Mouse (Mus musculus): ENCODE measurements at regions not wholly inside any gene's neighbourhood (a gene's known extent, or its start where the extent isn't known, plus 50 kb on each side); places are given as distances from the start of the nearest gene placed in this dataset.

GRCm38 (mm10) chr1:63897556-63897955 is 128.5 kb upstream of the 4933402D24Rik start:
- Histone ChIP-seq H3K4me3 (ENCODE audit: control insufficient read depth in 1 of 2, insufficient read depth in 1 of 2, low read depth in 2 of 2, low read length in 2 of 2) (no peak overlapping the region), H3K27me3 (ENCODE audit: control insufficient read depth in 1 of 2, insufficient read depth in 2 of 2, low read length in 2 of 2) (no peaks in the 10 kb centered on the region), H3K9me3 (replicated peaks; ENCODE audit: insufficient read depth, low read length) (no peaks in the 10 kb centered on the region), H3K36me3 (ENCODE audit: control insufficient read depth in 1 of 2, insufficient read depth in 2 of 2, low read length in 2 of 2) (no peaks in the 10 kb centered on the region), H3K79me2 (ENCODE audit: control insufficient read depth, insufficient read depth, low read length, poor library complexity) (no peaks in the 10 kb centered on the region), H3K9ac (ENCODE audit: control insufficient read depth, low read depth, low read length, poor library complexity, severe bottlenecking) (no peak overlapping the region), H3K27ac (ENCODE audit: control insufficient read depth, low read depth, low read length) (no peak overlapping the region), H3K4me1 (ENCODE audit: control insufficient read depth in 1 of 2, insufficient read depth in 2 of 2, low read length in 2 of 2) (no peaks in the 10 kb centered on the region)
- TF ChIP-seq TAL1 (IDR thresholded peaks at IDR 0.05; ENCODE audit: low read length) (no peak), USF2 (IDR thresholded peaks at IDR 0.05; ENCODE audit: borderline replicate concordance in 1 of 2, insufficient read depth in 1 of 2, low read depth in 1 of 2, low read length in 2 of 2) (no peak), POLR2AphosphoS5 (IDR thresholded peaks at IDR 0.05; ENCODE audit: borderline replicate concordance, low read depth, low read length) (no peak), RCOR1 (IDR thresholded peaks at IDR 0.05; ENCODE audit: low read depth, low read length) (no peak), GATA1 (IDR thresholded peaks at IDR 0.05; ENCODE audit: low read depth, low read length) (no peak), UBTF (IDR thresholded peaks at IDR 0.05; ENCODE audit: borderline replicate concordance, insufficient read depth, low read depth, low read length) (no peak), HCFC1 (IDR thresholded peaks at IDR 0.05; ENCODE audit: low read depth, low read length) (no peak), MAZ (IDR thresholded peaks at IDR 0.05; ENCODE audit: low read depth, low read length) (no peak), CHD1 (IDR thresholded peaks at IDR 0.05; ENCODE audit: low read depth, low read length) (no peak), ZC3H11A (IDR thresholded peaks at IDR 0.05; ENCODE audit: low read depth, low read length) (no peak), ZMIZ1 (IDR thresholded peaks at IDR 0.05; ENCODE audit: low read depth, low read length) (no peak), E2F4 (IDR thresholded peaks at IDR 0.05; ENCODE audit: borderline replicate concordance, low read depth, low read length) (no peak), MAFK (IDR thresholded peaks at IDR 0.05; ENCODE audit: borderline replicate concordance, low read depth, low read length) (no peak), SIN3A (IDR thresholded peaks at IDR 0.05; ENCODE audit: low read length) (no peak), TCF12 (IDR thresholded peaks at IDR 0.05; ENCODE audit: low read depth, low read length) (no peak), ZKSCAN1 (IDR thresholded peaks at IDR 0.05; ENCODE audit: low read depth, low read length) (no peak), SMC3 (IDR thresholded peaks at IDR 0.05; ENCODE audit: low read depth, low read length) (no peak), MAX (IDR thresholded peaks at IDR 0.05; ENCODE audit: low read length) (no peak), ZNF384 (IDR thresholded peaks at IDR 0.05; ENCODE audit: low read depth, low read length) (no peak)
- DNase-seq (ENCODE audit: low read depth, low spot score), result no peak

DNA sequence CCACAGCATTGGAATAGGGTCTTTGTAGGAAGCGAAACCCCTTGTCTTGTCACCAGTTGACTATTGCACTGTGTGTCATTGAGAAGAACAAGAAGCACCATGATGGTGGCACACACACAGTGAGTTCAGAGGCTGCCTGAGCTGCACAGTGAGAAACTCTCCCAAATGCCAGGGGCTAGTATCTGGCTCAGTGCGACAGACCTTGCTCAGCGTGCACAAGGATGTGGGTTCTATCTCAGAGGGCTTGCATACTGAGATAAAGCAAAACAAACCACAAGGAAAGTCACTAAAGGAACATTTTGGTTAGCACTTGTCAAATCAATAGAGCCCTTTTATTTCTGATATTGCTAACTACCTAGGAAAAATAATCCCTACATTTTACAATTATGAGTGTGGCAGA is 110.5 kb upstream of the 4933402D24Rik start:
- Histone ChIP-seq H3K36me3 (ENCODE audit: control insufficient read depth in 1 of 2, insufficient read depth in 2 of 2, low read length in 2 of 2) (no peaks in the 10 kb centered on the region), H3K79me2 (ENCODE audit: control insufficient read depth, insufficient read depth, low read length, poor library complexity) (no peaks in the 10 kb centered on the region), H3K9me3 (replicated peaks; ENCODE audit: insufficient read depth, low read length) (no peaks in the 10 kb centered on the region), H3K27ac (ENCODE audit: control insufficient read depth, low read depth, low read length) (no peak overlapping the region), H3K9ac (ENCODE audit: control insufficient read depth, low read depth, low read length, poor library complexity, severe bottlenecking) (no peak overlapping the region), H3K4me3 (ENCODE audit: control insufficient read depth in 1 of 2, insufficient read depth in 1 of 2, low read depth in 2 of 2, low read length in 2 of 2) (no peak overlapping the region), H3K4me1 (ENCODE audit: control insufficient read depth in 1 of 2, insufficient read depth in 2 of 2, low read length in 2 of 2) (no peaks in the 10 kb centered on the region), H3K27me3 (ENCODE audit: control insufficient read depth in 1 of 2, insufficient read depth in 2 of 2, low read length in 2 of 2) (no peaks in the 10 kb centered on the region; a peak in 1 of 4 replicates)
- DNase-seq (ENCODE audit: low read depth, low spot score), result no peak
- TF ChIP-seq MYC (IDR thresholded peaks at IDR 0.05; ENCODE audit: low read depth, low read length) (no peak), CTCF (IDR thresholded peaks at IDR 0.05 in 2 of 3, conservative IDR thresholded peaks at IDR 0.05 in 1 of 3; ENCODE audit: control insufficient read depth in 1 of 3, insufficient read depth in 1 of 3, low read depth in 2 of 3, low read length in 3 of 3, poor library complexity in 1 of 3, severe bottlenecking in 1 of 3) (no peak), BHLHE40 (IDR thresholded peaks at IDR 0.05; ENCODE audit: borderline replicate concordance, low read depth, low read length) (no peak), USF2 (IDR thresholded peaks at IDR 0.05; ENCODE audit: borderline replicate concordance in 1 of 2, insufficient read depth in 1 of 2, low read depth in 1 of 2, low read length in 2 of 2) (no peak), POLR2AphosphoS2 (IDR thresholded peaks at IDR 0.05; ENCODE audit: low read length) (no peak), NELFE (IDR thresholded peaks at IDR 0.05; ENCODE audit: low read depth, low read length) (no peak), ZMIZ1 (IDR thresholded peaks at IDR 0.05; ENCODE audit: low read depth, low read length) (no peak), JUND (IDR thresholded peaks at IDR 0.05; ENCODE audit: low read depth, low read length) (no peak), EP300 (IDR thresholded peaks at IDR 0.05; ENCODE audit: low read depth in 1 of 2, low read length in 2 of 2) (no peak), SMC3 (IDR thresholded peaks at IDR 0.05; ENCODE audit: low read depth, low read length) (no peak), ZNF384 (IDR thresholded peaks at IDR 0.05; ENCODE audit: low read depth, low read length) (no peak), GABPA (IDR thresholded peaks at IDR 0.05; ENCODE audit: low read depth, low read length) (no peak), GATA1 (IDR thresholded peaks at IDR 0.05; ENCODE audit: low read depth, low read length) (no peak), TAL1 (IDR thresholded peaks at IDR 0.05; ENCODE audit: low read length) (no peak), RAD21 (IDR thresholded peaks at IDR 0.05; ENCODE audit: low read depth, low read length) (no peak), TCF12 (IDR thresholded peaks at IDR 0.05; ENCODE audit: low read depth, low read length) (no peak), CHD2 (IDR thresholded peaks at IDR 0.05; ENCODE audit: low read length) (no peak), ELF1 (IDR thresholded peaks at IDR 0.05; ENCODE audit: low read depth, low read length) (no peak), CHD1 (IDR thresholded peaks at IDR 0.05; ENCODE audit: low read depth, low read length) (no peak), ZKSCAN1 (IDR thresholded peaks at IDR 0.05; ENCODE audit: low read depth, low read length) (no peak)
